Mouse (Mus musculus) megakaryocyte, embryonic 14.5 days (primary cell): ENCODE data around the gene Ubald2.

Experiments used
- FLI1 ChIP-seq: IDR thresholded peaks from 2 replicates; pipeline ENCODE4 v1.6.1; 2012; ENCODE audit warnings: low read length, inconsistent platforms, mixed read lengths
- GATA1 ChIP-seq: IDR thresholded peaks from 3 replicates; pipeline ENCODE4 v1.6.1; 2012; ENCODE audit warnings: mixed read lengths, low read length, inconsistent platforms, borderline replicate concordance

DNA sequence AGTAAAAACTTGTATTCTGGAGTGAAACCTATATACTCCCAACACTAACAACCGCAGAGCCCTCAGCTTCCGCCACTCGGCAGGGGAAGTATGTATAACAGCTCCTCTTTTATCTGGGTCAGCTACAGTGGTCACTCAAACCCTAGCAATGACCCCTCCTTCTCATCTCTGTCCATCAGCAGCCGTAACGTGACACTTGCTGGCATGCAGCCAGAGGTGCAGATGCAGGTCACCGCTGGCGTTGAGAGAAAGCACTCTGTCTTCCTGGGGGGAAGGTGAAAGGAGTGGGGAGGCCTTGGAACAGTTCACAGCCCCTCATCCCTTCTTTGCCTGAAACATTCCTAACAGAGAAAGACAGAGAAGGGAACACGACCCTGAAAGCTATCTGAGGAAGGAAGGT, 45.9 kb downstream of the Ubald2 start:
- no peak for TF ChIP-seq GATA1
- no peak for TF ChIP-seq FLI1
